ENCODE assay signal across 26 mouse cellular contexts in the genomic region with DNA sequence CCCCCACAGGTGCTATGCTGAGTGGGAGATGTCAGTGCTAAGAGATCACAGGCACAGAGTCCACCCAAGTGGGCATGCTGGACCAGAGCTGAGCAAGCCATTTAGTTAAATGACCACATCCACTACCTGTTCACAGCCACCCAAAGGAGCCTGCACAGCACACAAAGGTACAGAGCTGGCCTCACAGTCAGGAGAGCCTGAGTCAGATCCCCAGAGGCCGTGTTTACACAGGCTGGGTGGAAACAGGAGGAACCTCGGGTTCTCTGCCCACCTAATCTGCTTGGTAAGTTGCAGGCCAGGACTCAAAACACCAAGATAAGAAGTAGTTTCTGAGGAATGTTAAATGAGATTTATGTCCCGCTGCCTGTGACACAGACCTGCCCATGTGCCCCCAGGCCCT.
DNase-seq lines count a peak whose midpoint lies in the region; ATAC-seq and TF ChIP-seq lines count a peak whose summit lies in the region.
"Had no signal": no experiment of that assay in that cellular context is flagged by ENCODE, and none has a peak within 500 bp of the region (broad histone marks: within the 10 kb centered on the region; RNA-seq: fewer than 3 reads in every experiment).

No protein-coding gene starts in this region.

- H3K27ac ChIP-seq in lung, embryonic 16.5 days (ENCODE audit: low read length), result no peak overlapping the region
- H3K27ac ChIP-seq in intestine, embryonic 15.5 days, result no peak overlapping the region
- H3K27ac ChIP-seq in liver, embryonic 14.5 days, result no peak overlapping the region
- peak overlapping the region; percentile 17; the same call in 1 of the 2 replicates for H3K27ac ChIP-seq in stomach, embryonic 15.5 days
- H3K27ac ChIP-seq: embryonic facial prominence, embryonic 10.5 days; hindbrain, postnatal 0 days; kidney, postnatal 0 days; limb, embryonic 12.5 days; macrophage; midbrain, embryonic 10.5 days had no signal

- no peaks in the 10 kb centered on the region for H3K27me3 ChIP-seq in lung, embryonic 16.5 days (ENCODE audit: control insufficient read depth, insufficient read depth, low read depth, low read length)
- no peaks in the 10 kb centered on the region for H3K27me3 ChIP-seq in intestine, embryonic 15.5 days (replicated peaks)
- H3K27me3 ChIP-seq in liver, embryonic 14.5 days (ENCODE audit: control insufficient read depth, insufficient read depth, low read length), result no peaks in the 10 kb centered on the region
- H3K27me3 ChIP-seq in stomach, embryonic 15.5 days (replicated peaks), result no peaks in the 10 kb centered on the region
- H3K27me3 ChIP-seq: heart, embryonic 12.5 days; limb, embryonic 12.5 days; Patski had no signal

- ATAC-seq in lung, embryonic 16.5 days (ENCODE audit: low read depth), result 0 out of 2 replicates have a peak, but pooled peaks have one; percentile 41
- peak; percentile 63; the same call in 1 of the 2 replicates for ATAC-seq in intestine, embryonic 15.5 days
- peak; percentile 47; the same call in 1 of the 2 replicates for ATAC-seq in liver, embryonic 14.5 days (ENCODE audit: insufficient read depth)
- ATAC-seq in stomach, embryonic 15.5 days (ENCODE audit: insufficient read depth, low FRiP score, low read depth), result peak; percentile 80
- ATAC-seq: CD4-positive, CD25-positive, alpha-beta regulatory T cell, adult 4 months; forebrain, embryonic 16.5 days; hindbrain, postnatal 0 days; Patski had no signal

- peaks cover 4% of the 10 kb centered on the region for H3K4me1 ChIP-seq in lung, embryonic 16.5 days (replicated peaks; ENCODE audit: control insufficient read depth, insufficient read depth, low read length)
- 0 out of 2 replicates have a peak, but pooled peaks cover under 1% of the 10 kb centered on the region for H3K4me1 ChIP-seq in intestine, embryonic 15.5 days (replicated peaks)
- H3K4me1 ChIP-seq in liver, embryonic 14.5 days (replicated peaks; ENCODE audit: control insufficient read depth in 2 of 2, insufficient read depth in 2 of 2, low read length in 1 of 2), result peaks cover 0 to 18% of the 10 kb centered on the region in 2 experiments; a peak in 2 of 4 replicates
- H3K4me1 ChIP-seq in stomach, embryonic 15.5 days, result no peaks in the 10 kb centered on the region
- H3K4me1 ChIP-seq: embryonic facial prominence, embryonic 10.5 days; midbrain, embryonic 10.5 days had no signal

- H3K4me2 ChIP-seq in lung, embryonic 16.5 days (ENCODE audit: low read depth, low read length), result no peak overlapping the region
- no peak overlapping the region for H3K4me2 ChIP-seq in intestine, embryonic 15.5 days (replicated peaks)
- H3K4me2 ChIP-seq in liver, embryonic 14.5 days (ENCODE audit: low read depth), result no peak overlapping the region
- no peak overlapping the region for H3K4me2 ChIP-seq in stomach, embryonic 15.5 days
- H3K4me2 ChIP-seq: heart, embryonic 12.5 days; limb, embryonic 12.5 days had no signal

- H3K4me3 ChIP-seq in lung, embryonic 16.5 days (ENCODE audit: low read length), result no peak overlapping the region
- no peak overlapping the region for H3K4me3 ChIP-seq in intestine, embryonic 15.5 days (replicated peaks)
- H3K4me3 ChIP-seq in liver, embryonic 14.5 days (ENCODE audit: insufficient read depth in 1 of 2, low read depth in 2 of 2, low read length in 2 of 2), result no peak overlapping the region
- no peak overlapping the region for H3K4me3 ChIP-seq in stomach, embryonic 15.5 days (replicated peaks)
- H3K4me3 ChIP-seq: embryonic facial prominence, embryonic 10.5 days; heart, embryonic 12.5 days; limb, embryonic 12.5 days; midbrain, embryonic 10.5 days had no signal

- H3K36me3 ChIP-seq in lung, embryonic 16.5 days (ENCODE audit: control insufficient read depth, insufficient read depth, low read length), result no peaks in the 10 kb centered on the region
- no peaks in the 10 kb centered on the region for H3K36me3 ChIP-seq in intestine, embryonic 15.5 days
- no peaks in the 10 kb centered on the region for H3K36me3 ChIP-seq in liver, embryonic 14.5 days (replicated peaks; ENCODE audit: control insufficient read depth, insufficient read depth, low read depth)
- no peaks in the 10 kb centered on the region for H3K36me3 ChIP-seq in stomach, embryonic 15.5 days

- WGBS in lung, embryonic 16.5 days, result 40% methylated on average over 3 of the region's 3 CpGs
- WGBS in intestine, embryonic 15.5 days, result 37% methylated on average over 3 of the region's 3 CpGs
- WGBS in liver, embryonic 14.5 days (ENCODE audit: insufficient replicate concordance), result 12% methylated on average over 3 of the region's 3 CpGs
- 34% methylated on average over 3 of the region's 3 CpGs for WGBS in stomach, embryonic 15.5 days

- DNase-seq in lung, postnatal 14 days, result no peak
- no peak for DNase-seq in liver, embryonic 14.5 days (ENCODE audit: low read depth in 3 of 3, low spot score in 3 of 3)
- DNase-seq in adrenal gland, adult 8-10 months, result no peak
- DNase-seq in cerebellum, postnatal 36 days, result no peak
- DNase-seq: cerebellum, adult 11 months; cerebellum, adult 9-11 months; gastrocnemius, postnatal 14 days; heart, adult 18-20 months; heart, postnatal 10 days; kidney, adult 2 months; layer of hippocampus, postnatal 36 days; lung, adult 2 months; thymus, postnatal 14 days had no signal

- no peak for TF ChIP-seq CTCF in liver, embryonic 14.5 days (IDR thresholded peaks at IDR 0.05; ENCODE audit: low read depth)

- TF ChIP-seq EP300 in liver, embryonic 14.5 days (IDR thresholded peaks at IDR 0.05; ENCODE audit: low read depth), result no peak; the same call in 1 of the 2 replicates

- no peak overlapping the region for H3K9ac ChIP-seq in lung, embryonic 16.5 days (ENCODE audit: low read length)
- H3K9ac ChIP-seq in intestine, embryonic 15.5 days, result no peak overlapping the region
- no peak overlapping the region for H3K9ac ChIP-seq in liver, embryonic 14.5 days (replicated peaks)
- H3K9ac ChIP-seq in stomach, embryonic 15.5 days, result no peak overlapping the region
- H3K9ac ChIP-seq: heart, embryonic 12.5 days; limb, embryonic 12.5 days had no signal

- H3K9me3 ChIP-seq in lung, embryonic 16.5 days (ENCODE audit: control insufficient read depth, low read length), result no peaks in the 10 kb centered on the region
- H3K9me3 ChIP-seq in intestine, embryonic 15.5 days, result no peaks in the 10 kb centered on the region
- no peaks in the 10 kb centered on the region for H3K9me3 ChIP-seq in liver, embryonic 14.5 days (ENCODE audit: control insufficient read depth, low read length)
- no peaks in the 10 kb centered on the region for H3K9me3 ChIP-seq in stomach, embryonic 15.5 days
- H3K9me3 ChIP-seq: embryonic facial prominence, embryonic 10.5 days; heart, embryonic 12.5 days; limb, embryonic 12.5 days; midbrain, embryonic 10.5 days had no signal
